Mouse (Mus musculus): ENCODE measurements at regions not wholly inside any gene's neighbourhood (a gene's known extent, or its start where the extent isn't known, plus 50 kb on each side); places are given as distances from the start of the nearest gene placed in this dataset.

GRCm38 (mm10) chrX:13386354-13386753, 79.6 kb upstream of the Nyx start:
- ATAC-seq (ENCODE audit: low FRiP score), result no peak
- no peaks in the 10 kb centered on the region for H3K36me3 ChIP-seq
- H3K9ac ChIP-seq, result no peak overlapping the region
- H3K4me1 ChIP-seq, result no peaks in the 10 kb centered on the region
- no peak overlapping the region for H3K27ac ChIP-seq
- no peaks in the 10 kb centered on the region for H3K9me3 ChIP-seq (replicated peaks)
- WGBS, result 82% methylated on average over 9 of the region's 9 CpGs
- no peak overlapping the region for H3K4me2 ChIP-seq (replicated peaks)
- no peak overlapping the region for H3K4me3 ChIP-seq
- H3K27me3 ChIP-seq, result peaks cover 4% of the 10 kb centered on the region; the same call in 1 of the 2 replicates

- Histone ChIP-seq H3K4me3 (no peak overlapping the region), H3K27me3 (peaks cover 6% of the 10 kb centered on the region)
Measured at GRCm38 (mm10) chrX:13398466-13398865, 67.4 kb upstream of the Nyx start.

GRCm38 (mm10) chrX:13412726-13413125, 53.2 kb upstream of the Nyx start:
- H3K4me1 ChIP-seq, result no peaks in the 10 kb centered on the region
- no peaks in the 10 kb centered on the region for H3K9me3 ChIP-seq (replicated peaks)
- no peak overlapping the region for H3K4me3 ChIP-seq
- no peak overlapping the region for H3K9ac ChIP-seq
- no peak overlapping the region for H3K27ac ChIP-seq
- 75% methylated on average over 2 of the region's 2 CpGs for WGBS
- no peak overlapping the region for H3K4me2 ChIP-seq (replicated peaks)
- H3K27me3 ChIP-seq, result peaks cover 23% of the 10 kb centered on the region
- no peaks in the 10 kb centered on the region for H3K36me3 ChIP-seq
- no peak for ATAC-seq (ENCODE audit: low FRiP score)

More at GRCm38 (mm10) chrX:13398466-13398865, 67.4 kb upstream of the Nyx start:
- Histone ChIP-seq H3K9ac (no peak overlapping the region), H3K27ac (no peak overlapping the region), H3K4me1 (no peaks in the 10 kb centered on the region), H3K4me2 (replicated peaks) (no peak overlapping the region), H3K36me3 (no peaks in the 10 kb centered on the region), H3K9me3 (replicated peaks) (no peaks in the 10 kb centered on the region)
- no peak for ATAC-seq (ENCODE audit: low FRiP score)

DNA sequence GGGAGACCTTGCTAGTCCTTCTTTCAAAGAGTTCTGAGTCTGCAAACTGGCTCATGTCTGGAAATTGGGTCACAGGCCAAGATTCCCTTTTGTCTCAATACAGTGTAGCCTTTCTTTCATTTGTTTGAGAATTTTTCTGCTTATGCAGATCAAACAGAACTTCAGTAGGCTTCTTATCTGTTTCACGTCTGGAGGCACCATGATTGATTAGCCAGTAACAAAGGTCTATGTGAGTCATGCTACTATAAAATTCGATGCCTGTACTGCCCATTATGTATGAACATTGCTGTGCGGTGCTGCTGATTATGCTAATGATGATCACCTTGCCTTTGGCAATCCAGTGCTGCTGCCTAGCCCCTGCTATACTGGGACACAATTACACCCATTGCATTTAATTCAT, 52.8 kb upstream of the Nyx start:
- 38% methylated on average over 3 of the region's 3 CpGs for WGBS
- Histone ChIP-seq H3K36me3 (no peaks in the 10 kb centered on the region), H3K9ac (no peak overlapping the region), H3K4me2 (replicated peaks) (no peak overlapping the region), H3K27me3 (peaks cover 23% of the 10 kb centered on the region), H3K4me1 (no peaks in the 10 kb centered on the region), H3K9me3 (replicated peaks) (no peaks in the 10 kb centered on the region), H3K27ac (no peak overlapping the region), H3K4me3 (no peak overlapping the region)
- no peak for ATAC-seq (ENCODE audit: low FRiP score)
